Mouse (Mus musculus): ENCODE measurements around the gene Gm20830. TPM values are rescaled to one million over a fixed set of nuclear protein-coding genes. Genes with fewer than 3 reads are reported as not detected.
"Not testable (repeated sequence)": the region's sequence is repeated elsewhere in the genome, so short reads cannot be mapped to it uniquely, and the experiment has no call there.

Gm20830 gene
- not detected in 2 replicates for polyA plus RNA-seq (2012; rRNA removed)

GRCm38 (mm10) chrY:6918182-6918581, at the start of gene Gm20830:
Gene Gm20830 (minus strand): TSS chrY:6918282.
- H3K4me1 ChIP-seq (ENCODE audit: control insufficient read depth, insufficient read depth, low read length); H3K4me3 ChIP-seq (ENCODE audit: insufficient read depth, low read length); H3K27ac ChIP-seq (ENCODE audit: insufficient read depth, low read length): not testable (repeated sequence)

Other genes with a start within 250 kb of the Gm20830 start
- not detected in 2 replicates for gene Gm21719, start 235.4 kb downstream of the Gm20830 start, polyA plus RNA-seq (2012; rRNA removed)

All from cortical plate, adult 2 months (tissue).